Mouse (Mus musculus) hindbrain, embryonic 11.5 days (tissue): ENCODE data around the gene Serpina12. TPM values are rescaled to one million over a fixed set of nuclear protein-coding genes. Genes with fewer than 3 reads are reported as not detected.

ENCODE experiments used
- ATAC-seq: fragments of 200-750 bp; cut with Nextera tagmentation; 2 replicates; pipeline ENCODE4 v1.8.0; 2017; ENCODE audit warnings: mild to moderate bottlenecking, moderate TSS enrichment, moderate library complexity; ENCODE audit not compliant: low FRiP score
- DNase-seq: peaks from one replicate; pipeline ENCODE4 v3.0.0-alpha.2; 2015; ENCODE audit warnings: low spot score
- H3K27ac ChIP-seq: fragments of 300-500 bp; sonication (generic); 2 replicates; pipeline ENCODE4 v1.5.1; 2014; ENCODE audit warnings: mild to moderate bottlenecking, low read depth, low read length
- H3K27me3 ChIP-seq: fragments of 300-500 bp; sonication (generic); 2 replicates; pipeline ENCODE4 v1.6.1; 2014; ENCODE audit warnings: mild to moderate bottlenecking, low read length, moderate library complexity, mixed read lengths; ENCODE audit not compliant: control insufficient read depth, insufficient read depth
- H3K36me3 ChIP-seq: fragments of 300-500 bp; sonication (generic); 2 replicates; pipeline ENCODE4 v1.6.1; 2014; ENCODE audit warnings: mild to moderate bottlenecking, low read length, moderate library complexity, mixed read lengths; ENCODE audit not compliant: control insufficient read depth, insufficient read depth
- H3K4me1 ChIP-seq: fragments of 300-500 bp; sonication (generic); replicated peaks from 2 replicates; pipeline ENCODE4 v1.6.1; 2014; ENCODE audit warnings: low read length, mixed read lengths; ENCODE audit not compliant: control insufficient read depth, insufficient read depth
- H3K4me2 ChIP-seq: fragments of 300-500 bp; sonication (generic); replicated peaks from 2 replicates; pipeline ENCODE4 v1.6.1; 2014; ENCODE audit warnings: mild to moderate bottlenecking, low read depth, low read length
- H3K4me3 ChIP-seq: fragments of 300-500 bp; sonication (generic); 2 replicates; pipeline ENCODE4 v1.5.1; 2014; ENCODE audit warnings: low read depth, low read length
- H3K9ac ChIP-seq: fragments of 300-500 bp; sonication (generic); 2 replicates; pipeline ENCODE4 v1.6.1; 2014; ENCODE audit warnings: low read depth, low read length
- H3K9me3 ChIP-seq: fragments of 300-500 bp; sonication (generic); 2 replicates; pipeline ENCODE4 v1.6.1; 2016; ENCODE audit warnings: low read length; ENCODE audit not compliant: control insufficient read depth
- WGBS: fragments of 180-500 bp; shearing (Covaris S2); extraction: QIAGEN DNeasy Blood & Tissue Kit; methylation state at CpG from one replicate; pipeline ENCODE4 v1.1.7; 2014; 5-methylcytosine and 5-hydroxymethylcytosine counted together
- polyA plus RNA-seq: library from polyadenylated mRNA; unstranded; fragments of >200 nt; fragmentation: Nextera tagmentation; extraction: Ambion mirVana; gene quantifications from 2 replicates; pipeline ENCODE4 v1.2.1, GENCODE M21; 2014

The Serpina12 gene
- polyA plus RNA-seq = not detected in 2 replicates

DNA sequence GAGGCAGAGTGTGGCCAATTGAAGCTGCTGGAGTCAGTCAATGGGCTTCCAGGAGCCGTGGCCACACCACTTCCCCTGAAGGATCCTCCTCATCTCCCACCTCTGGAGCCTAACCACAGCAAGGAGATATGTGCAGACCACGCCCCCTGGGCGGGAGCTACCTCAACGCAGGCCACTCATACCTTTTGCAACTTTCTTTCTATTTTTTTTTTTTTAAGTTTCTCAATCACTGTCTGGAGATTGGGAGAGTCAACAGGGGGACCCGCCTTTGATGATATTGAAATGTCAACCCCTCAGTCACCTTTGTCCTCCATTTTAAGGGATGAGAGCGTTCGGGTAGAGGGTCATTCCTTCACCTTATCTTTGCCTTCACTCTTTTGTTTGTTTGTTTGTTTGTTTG is at the start of gene Serpina12:
Gene Serpina12, minus strand, starts transcription at position 101 of the 400 bp plus-strand sequence.
- Histone ChIP-seq H3K27me3 (no peaks in the 10 kb centered on the region), H3K4me3 (no peak within 1 kb of the TSS), H3K4me2 (no peak within 1 kb of the TSS), H3K9ac (no peak within 1 kb of the TSS), H3K27ac (no peak within 1 kb of the TSS), H3K36me3 (no peaks in the 10 kb centered on the region), H3K4me1 (no peaks in the 10 kb centered on the region), H3K9me3 (no peaks in the 10 kb centered on the region)
- no peak for ATAC-seq
- DNase-seq = no peak
- WGBS = 88% methylated on average over 7 of the region's 7 CpGs

DNA sequence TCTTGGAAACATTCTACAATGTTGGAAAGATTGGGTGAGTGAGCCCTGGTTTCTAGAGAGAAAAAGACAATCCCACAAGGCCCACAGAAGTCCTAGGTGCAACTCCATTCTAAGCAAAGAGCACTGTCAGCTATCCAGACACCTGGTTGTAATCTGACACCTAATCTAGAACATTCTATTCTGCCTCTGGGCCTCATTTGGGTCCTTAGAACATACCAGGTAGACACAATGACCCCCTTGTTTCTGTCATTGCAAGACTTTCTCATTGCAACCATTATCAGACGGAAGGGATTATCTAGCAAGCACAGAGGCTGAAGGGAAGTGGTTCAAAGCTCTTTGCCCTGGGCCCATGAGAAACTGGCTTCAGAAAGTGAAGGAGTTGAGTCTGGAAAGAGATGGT is 47.1 kb upstream of the Serpina12 start:
- Histone ChIP-seq H3K4me3 (no peak overlapping the region), H3K9me3 (no peaks in the 10 kb centered on the region), H3K4me2 (no peak overlapping the region), H3K36me3 (no peaks in the 10 kb centered on the region), H3K27ac (no peak overlapping the region), H3K27me3 (no peaks in the 10 kb centered on the region), H3K4me1 (no peaks in the 10 kb centered on the region), H3K9ac (no peak overlapping the region)
- ATAC-seq = no peak
- no peak for DNase-seq
- WGBS = 87% methylated on average over 1 of the region's 1 CpGs

DNA sequence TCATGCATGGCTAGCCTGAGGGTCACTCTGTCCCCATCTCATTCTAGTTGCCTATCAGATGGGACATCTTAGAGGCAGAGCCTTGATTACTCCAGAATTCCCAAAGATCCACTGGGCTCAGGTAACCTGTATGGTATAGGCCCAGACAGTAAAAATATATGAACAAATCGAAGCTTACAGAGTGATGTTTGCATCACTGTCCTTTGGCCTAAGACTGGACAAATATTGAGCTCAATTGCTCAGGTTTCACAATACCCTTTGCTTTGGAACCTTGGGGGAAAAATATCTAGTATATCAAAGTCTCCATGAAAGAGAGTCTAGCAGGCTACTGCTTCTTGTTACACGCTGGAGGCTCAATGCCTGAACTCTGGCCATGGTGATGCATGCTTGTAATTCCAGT is 45.9 kb upstream of the Serpina12 start:
- WGBS = 86% methylated on average over 2 of the region's 2 CpGs
- H3K27me3 ChIP-seq = no peaks in the 10 kb centered on the region
- no peak overlapping the region for H3K4me3 ChIP-seq
- no peaks in the 10 kb centered on the region for H3K36me3 ChIP-seq
- no peaks in the 10 kb centered on the region for H3K4me1 ChIP-seq
- no peak overlapping the region for H3K9ac ChIP-seq
- H3K27ac ChIP-seq = no peak overlapping the region
- H3K4me2 ChIP-seq = no peak overlapping the region
- no peaks in the 10 kb centered on the region for H3K9me3 ChIP-seq
- ATAC-seq = no peak
- DNase-seq = no peak

DNA sequence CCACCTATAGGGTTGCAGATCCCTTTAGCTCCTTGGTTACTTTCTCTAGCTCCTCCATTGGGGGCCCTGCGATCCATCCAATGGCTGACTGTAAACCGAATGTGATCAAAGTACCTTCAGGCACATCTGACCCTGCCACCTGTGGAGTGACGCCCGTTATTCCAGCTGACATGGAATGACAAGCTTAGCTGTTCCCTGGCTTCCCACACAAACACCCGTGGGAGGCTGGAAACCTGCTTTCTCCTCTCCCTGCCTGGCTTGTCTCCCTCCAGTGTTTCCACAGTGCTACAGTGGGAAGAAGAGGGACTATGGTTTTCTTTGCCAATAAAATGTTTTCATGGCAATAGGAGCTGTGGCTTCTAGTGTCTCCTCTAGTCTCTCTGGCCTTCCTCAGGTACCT is 28.0 kb upstream of the Serpina12 start:
- Histone ChIP-seq H3K4me1 (no peaks in the 10 kb centered on the region), H3K4me2 (no peak overlapping the region), H3K36me3 (no peaks in the 10 kb centered on the region), H3K4me3 (no peak overlapping the region), H3K9me3 (no peaks in the 10 kb centered on the region), H3K27ac (no peak overlapping the region), H3K27me3 (no peaks in the 10 kb centered on the region), H3K9ac (no peak overlapping the region)
- DNase-seq = no peak
- 63% methylated on average over 5 of the region's 5 CpGs for WGBS
- no peak for ATAC-seq

DNA sequence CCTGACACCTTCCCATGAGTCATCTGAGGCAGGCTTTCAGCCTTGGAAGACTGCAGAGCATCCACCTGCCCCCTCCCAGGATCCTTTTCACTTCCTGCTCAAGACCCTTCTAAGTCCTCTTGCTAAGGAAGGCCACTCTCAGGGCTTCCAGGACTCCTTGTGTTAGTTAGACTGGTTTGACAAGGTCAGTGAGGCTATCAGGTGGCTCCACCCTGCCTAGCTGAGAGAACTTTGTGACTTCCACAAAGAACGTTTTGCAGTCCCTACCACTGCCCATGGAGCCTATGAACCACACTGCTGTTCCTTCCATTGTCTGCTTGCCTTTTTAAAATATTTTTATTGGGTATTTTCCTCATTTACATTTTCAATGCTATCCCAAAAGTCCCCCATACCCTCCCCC is 27.5 kb upstream of the Serpina12 start:
- Histone ChIP-seq H3K4me1 (no peaks in the 10 kb centered on the region), H3K27ac (no peak overlapping the region), H3K9ac (no peak overlapping the region), H3K4me2 (no peak overlapping the region), H3K36me3 (no peaks in the 10 kb centered on the region), H3K27me3 (no peaks in the 10 kb centered on the region), H3K9me3 (no peaks in the 10 kb centered on the region), H3K4me3 (no peak overlapping the region)
- WGBS = 35% methylated on average over 1 of the region's 1 CpGs
- ATAC-seq (no peak), DNase-seq (no peak)

DNA sequence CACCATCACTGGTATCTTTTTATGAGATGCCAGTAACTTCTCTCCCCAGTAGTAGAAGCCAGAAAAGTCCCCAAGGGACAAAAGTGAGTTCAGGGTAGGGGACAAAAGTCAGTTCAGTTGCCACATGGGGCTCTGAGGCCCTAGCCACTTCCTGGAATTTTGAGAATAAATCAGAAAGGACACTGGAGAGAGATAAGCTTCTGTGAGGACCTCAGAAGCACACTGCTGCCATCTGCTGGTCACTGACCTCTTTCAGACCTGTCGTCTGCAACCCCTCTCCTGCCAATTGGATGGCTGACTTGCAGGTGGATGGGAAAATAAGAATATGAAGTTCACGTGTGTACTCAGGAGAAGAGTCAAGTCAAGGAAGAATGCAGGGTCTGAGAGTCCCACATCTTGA is 25.4 kb upstream of the Serpina12 start:
- DNase-seq (peak; percentile 83), ATAC-seq (no peak)
- H3K4me3 ChIP-seq = no peak overlapping the region
- no peak overlapping the region for H3K4me2 ChIP-seq
- H3K36me3 ChIP-seq = no peaks in the 10 kb centered on the region
- 9% methylated on average over 2 of the region's 2 CpGs for WGBS
- H3K27ac ChIP-seq = no peak overlapping the region
- H3K9ac ChIP-seq = no peak overlapping the region
- no peaks in the 10 kb centered on the region for H3K27me3 ChIP-seq
- H3K9me3 ChIP-seq = no peaks in the 10 kb centered on the region
- H3K4me1 ChIP-seq = no peaks in the 10 kb centered on the region

DNA sequence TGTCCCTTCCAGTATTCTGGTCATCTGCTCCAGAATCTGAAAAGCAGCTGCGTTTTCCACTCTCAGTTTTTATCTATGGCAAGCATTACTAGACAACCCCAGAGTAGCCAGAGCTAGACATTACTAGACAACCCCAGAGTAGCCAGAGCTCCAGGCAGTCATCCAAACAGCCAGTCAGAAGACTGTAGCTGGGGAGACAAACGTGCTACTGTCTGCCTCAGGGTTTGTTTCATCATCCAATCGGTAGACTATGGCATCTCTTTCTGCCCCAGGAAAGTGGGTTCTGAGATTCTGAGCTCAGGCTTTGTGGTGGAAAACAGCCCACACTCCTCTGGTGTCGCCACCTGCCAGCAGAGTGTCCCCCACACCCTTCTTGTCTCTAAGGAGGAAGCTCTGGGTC is 23.3 kb upstream of the Serpina12 start:
- H3K4me1 ChIP-seq = no peaks in the 10 kb centered on the region
- no peak overlapping the region for H3K4me2 ChIP-seq
- DNase-seq (peak; percentile 39), ATAC-seq (peak; percentile 36; the same call in 1 of the 2 replicates)
- H3K27me3 ChIP-seq = no peaks in the 10 kb centered on the region
- no peak overlapping the region for H3K27ac ChIP-seq
- no peak overlapping the region for H3K9ac ChIP-seq
- WGBS = 38% methylated on average over 4 of the region's 4 CpGs
- H3K36me3 ChIP-seq = no peaks in the 10 kb centered on the region
- H3K4me3 ChIP-seq = no peak overlapping the region
- no peaks in the 10 kb centered on the region for H3K9me3 ChIP-seq

DNA sequence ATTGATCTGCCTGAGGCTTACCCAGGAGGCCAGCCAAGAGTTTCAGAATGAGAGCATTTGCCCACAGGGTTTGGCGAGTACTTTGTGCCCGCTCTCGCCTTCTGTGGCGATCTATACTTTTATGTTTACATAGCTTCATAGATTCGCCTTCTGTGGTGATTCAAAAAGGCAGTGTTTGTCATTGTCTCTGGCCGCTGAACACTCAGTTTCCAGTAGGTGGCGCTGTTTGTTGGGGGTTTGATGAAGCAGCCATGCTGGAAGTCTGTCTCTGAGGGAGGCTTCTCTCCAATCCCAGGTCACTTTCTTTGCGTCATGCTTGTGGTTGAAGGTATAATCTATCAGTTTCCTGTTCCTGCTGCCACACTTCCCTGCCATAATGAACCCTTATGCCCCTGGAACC is 22.0 kb upstream of the Serpina12 start:
- H3K36me3 ChIP-seq = no peaks in the 10 kb centered on the region
- H3K27ac ChIP-seq = no peak overlapping the region
- H3K27me3 ChIP-seq = no peaks in the 10 kb centered on the region
- H3K9me3 ChIP-seq = no peaks in the 10 kb centered on the region
- no peaks in the 10 kb centered on the region for H3K4me1 ChIP-seq
- no peak overlapping the region for H3K4me2 ChIP-seq
- no peak overlapping the region for H3K4me3 ChIP-seq
- ATAC-seq (peak; percentile 37; the same call in 1 of the 2 replicates), DNase-seq (peak; percentile 88)
- WGBS = 28% methylated on average over 8 of the region's 8 CpGs
- no peak overlapping the region for H3K9ac ChIP-seq

DNA sequence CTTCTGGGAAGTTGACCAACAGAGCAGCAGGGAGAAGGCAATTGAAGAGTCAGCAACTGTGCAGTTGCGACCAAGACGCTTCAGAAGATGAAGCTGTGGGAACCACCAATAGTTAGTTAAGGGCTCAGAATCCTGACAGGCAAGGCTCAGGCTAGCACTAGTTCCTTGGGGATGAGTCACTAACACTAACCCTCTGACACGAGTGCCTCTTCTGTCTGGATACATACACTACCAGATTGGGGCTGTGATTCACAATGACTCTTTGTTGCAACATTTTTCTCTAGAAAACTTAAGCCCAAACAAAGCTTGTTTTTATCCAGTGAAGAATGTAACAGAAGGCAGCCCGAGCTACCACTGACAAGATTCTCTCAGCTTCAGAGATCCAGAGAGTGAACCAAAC is 20.8 kb upstream of the Serpina12 start:
- ATAC-seq (no peak), DNase-seq (no peak)
- Histone ChIP-seq H3K36me3 (no peaks in the 10 kb centered on the region), H3K27ac (no peak overlapping the region), H3K4me2 (no peak overlapping the region), H3K27me3 (no peaks in the 10 kb centered on the region), H3K4me1 (no peaks in the 10 kb centered on the region), H3K9me3 (no peaks in the 10 kb centered on the region), H3K4me3 (no peak overlapping the region), H3K9ac (no peak overlapping the region)
- WGBS = 79% methylated on average over 4 of the region's 4 CpGs
